Mouse (Mus musculus) heart, adult 18-20 months (tissue): ENCODE results near the gene Cdc37. TPM values are rescaled to one million over a fixed set of nuclear protein-coding genes. Genes with fewer than 3 reads are reported as not detected.
A peak's percentile ranks its signal among the peaks of the same experiment; 100 is the strongest.
"Not testable (repeated sequence)": the region's sequence is repeated elsewhere in the genome, so short reads cannot be mapped to it uniquely, and the experiment has no call there.

Experiments
- DNase-seq, 2 experiments: peaks; one replicate each; pipeline ENCODE4 v3.0.0; 2021 to 2022; ENCODE audit warnings: mixed read lengths in 1 of 2
- long read RNA-seq, 2 experiments: library from polyadenylated mRNA; stranded (forward); transcript quantifications; one replicate each; pipeline ENCODE4 v2.0.0; 2021
- total RNA-seq, 2 experiments: library from RNA; stranded (reverse); gene quantifications; 2 replicates each; pipeline ENCODE4 v1.2.3; 2021

Gene Cdc37
- total RNA-seq = 100 to 1,000 TPM; 160 to 168 TPM
- long read RNA-seq, experiment 1, full-length matches to known transcripts = 187 of 236 reads
- long read RNA-seq, experiment 1, partial matches to known transcripts = 36 of 236 reads
- long read RNA-seq, experiment 1, other reads (novel, unspliced or antisense) = 13 of 236 reads
- long read RNA-seq, experiment 2, full-length matches to known transcripts = 90 of 126 reads
- long read RNA-seq, experiment 2, partial matches to known transcripts = 35 of 126 reads
- long read RNA-seq, experiment 2, other reads (novel, unspliced or antisense) = 1 of 126 reads

GRCm38 (mm10) chr9:21149654-21150419 lies at the start of gene Cdc37:
Gene Cdc37 (minus strand): TSS chr9:21149982.
- DNase-seq = peak; percentile 95

- no peak for DNase-seq
These were observed 49.2 kb upstream of the Cdc37 start for GRCm38 (mm10) chr9:21198960-21199359.

- DNase-seq = no peak
These were observed 48.2 kb upstream of the Cdc37 start for GRCm38 (mm10) chr9:21197981-21198380.

GRCm38 (mm10) chr9:21196521-21197433 lies 47.0 kb upstream of the Cdc37 start:
- DNase-seq = no peak

GRCm38 (mm10) chr9:21195736-21196505 lies 46.1 kb upstream of the Cdc37 start:
- not testable (repeated sequence) for DNase-seq

GRCm38 (mm10) chr9:21194787-21195493 lies 45.2 kb upstream of the Cdc37 start:
- no peak for DNase-seq

GRCm38 (mm10) chr9:21193786-21194185 lies 44.0 kb upstream of the Cdc37 start:
- no peak for DNase-seq

- no peak for DNase-seq
These were observed 40.9 kb upstream of the Cdc37 start for GRCm38 (mm10) chr9:21190670-21191069.

GRCm38 (mm10) chr9:21189905-21190304 lies 40.1 kb upstream of the Cdc37 start:
- DNase-seq = no peak

- DNase-seq = peak; percentile 62 to 74
These were observed 35.7 kb upstream of the Cdc37 start for GRCm38 (mm10) chr9:21185436-21185835.

- peak; percentile 77 to 81 for DNase-seq
These were observed 35.0 kb upstream of the Cdc37 start for GRCm38 (mm10) chr9:21184733-21185132.

GRCm38 (mm10) chr9:21183905-21184413 lies 34.2 kb upstream of the Cdc37 start:
- DNase-seq = peak; percentile 82 to 84

GRCm38 (mm10) chr9:21183421-21183820 lies 33.6 kb upstream of the Cdc37 start:
- no peak for DNase-seq

- peak; percentile 51 to 62 for DNase-seq
These were observed 31.8 kb upstream of the Cdc37 start for GRCm38 (mm10) chr9:21181421-21182220.

GRCm38 (mm10) chr9:21180841-21181240 lies 31.1 kb upstream of the Cdc37 start:
- no peak for DNase-seq

GRCm38 (mm10) chr9:21180402-21180801 lies 30.6 kb upstream of the Cdc37 start:
- DNase-seq = no peak

- DNase-seq = no peak
These were observed 22.6 kb upstream of the Cdc37 start for GRCm38 (mm10) chr9:21172364-21172763.

- DNase-seq = no peak
These were observed 19.4 kb upstream of the Cdc37 start for GRCm38 (mm10) chr9:21169157-21169556.

- DNase-seq = peak; percentile 86 to 89
These were observed 18.7 kb upstream of the Cdc37 start for GRCm38 (mm10) chr9:21168161-21169123.
